Mouse (Mus musculus) spleen, embryonic (tissue): Measurements from ENCODE around the gene Clic5.

Experiments used
- CTCF ChIA-PET: fragments of 350-600 bp; sonication (Branson Sonifier 250); formaldehyde crosslinking; loops from one replicate; lab custom pipeline; 2022; lab: Charles Lee

The Clic5 gene

GRCm38 (mm10) chr17:44261594-44262202 is 73.3 kb downstream of the Clic5 start:
- CTCF ChIA-PET: no interaction called here

DNA sequence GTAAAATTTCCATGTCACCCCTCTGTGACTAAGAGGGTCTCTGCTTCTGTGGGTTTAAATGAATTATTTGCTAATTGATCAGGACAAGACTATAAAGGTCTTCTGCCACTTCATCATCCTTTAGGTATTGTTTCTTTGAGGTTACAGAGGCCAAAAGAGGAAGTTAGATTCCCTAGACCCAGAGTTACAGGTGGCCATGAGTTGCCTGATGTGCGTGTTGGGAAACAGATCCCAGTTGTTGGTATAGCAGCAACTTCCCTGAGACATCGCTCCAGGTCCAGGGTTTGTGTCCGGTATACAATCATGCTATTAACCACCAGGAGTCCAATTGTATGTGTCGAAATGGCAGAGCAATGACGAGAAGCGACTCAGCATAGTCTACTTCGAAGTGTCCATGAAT is 81.7 kb downstream of the Clic5 start:
- CTCF ChIA-PET: no interaction called here

- CTCF ChIA-PET: interaction anchor here (0.6 kb wide), 1 partner anchor 12 kb away, joined by 3 read pairs; no protein-coding TSS in a partner anchor
Observed at GRCm38 (mm10) chr17:44271426-44271825, 83.0 kb downstream of the Clic5 start.

- CTCF ChIA-PET: no interaction called here
Observed at GRCm38 (mm10) chr17:44274804-44275203, 86.4 kb downstream of the Clic5 start.

DNA sequence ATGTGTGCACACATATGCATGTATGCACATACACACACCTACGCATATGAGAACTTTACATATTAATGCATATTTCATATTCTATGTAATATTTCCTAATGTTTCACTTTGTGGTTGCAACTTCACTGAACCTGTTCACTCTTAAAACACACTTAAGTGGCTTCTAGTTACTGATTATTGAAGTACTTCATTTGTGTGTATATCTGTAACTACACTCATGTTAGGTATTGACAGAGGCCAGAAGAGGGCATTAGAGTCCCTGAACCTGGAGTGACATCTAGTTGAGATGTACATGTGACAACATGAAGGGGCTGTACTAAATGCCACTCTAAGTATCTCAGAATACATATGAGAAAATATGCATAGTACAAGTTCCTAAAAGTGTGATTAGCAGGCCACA is 99.9 kb downstream of the Clic5 start:
- CTCF ChIA-PET: no interaction called here

DNA sequence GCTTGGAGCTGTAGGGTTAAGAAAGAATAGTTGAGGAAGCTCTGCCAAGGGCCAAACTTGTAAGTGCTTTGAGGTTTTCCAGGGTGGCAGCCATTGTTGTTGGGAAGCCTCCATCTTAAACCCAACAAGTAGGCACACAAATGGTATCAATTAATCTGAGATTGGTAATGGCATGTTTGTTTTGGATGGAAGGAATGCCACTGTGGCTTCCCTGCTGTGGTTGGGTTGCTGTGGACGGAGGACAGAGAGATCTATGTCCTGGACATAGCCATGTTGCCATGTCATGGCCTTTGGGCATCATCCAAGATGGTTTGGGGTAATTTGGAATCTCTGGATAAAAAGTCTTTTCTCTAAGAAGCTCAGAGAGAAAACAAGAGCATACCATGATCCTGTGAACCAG is 108.8 kb downstream of the Clic5 start:
- CTCF ChIA-PET: no interaction called here

- CTCF ChIA-PET: no interaction called here
Observed at GRCm38 (mm10) chr17:44300236-44300635, 111.9 kb downstream of the Clic5 start.

DNA sequence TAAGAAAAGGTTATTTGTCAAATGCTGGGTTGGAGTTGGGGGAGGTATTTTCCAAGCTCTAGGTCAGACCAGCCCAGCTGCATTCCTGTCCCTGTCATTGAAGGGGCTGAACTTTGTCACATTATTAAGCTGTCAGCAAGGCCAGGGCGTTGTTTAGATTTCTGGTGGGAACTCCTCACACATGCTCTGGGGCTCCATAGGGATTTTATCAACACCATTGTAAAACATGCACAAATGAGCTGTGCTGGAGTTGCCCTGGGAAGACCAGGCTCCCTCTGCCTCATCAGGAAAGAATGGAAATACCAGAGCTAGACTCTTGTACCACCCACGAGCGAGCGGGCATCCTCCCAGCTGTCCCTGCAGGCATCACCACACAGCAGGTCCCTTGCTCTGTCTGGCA is 112.3 kb downstream of the Clic5 start:
- CTCF ChIA-PET: no interaction called here

- CTCF ChIA-PET: no interaction called here
Observed at GRCm38 (mm10) chr17:44301224-44301811, 112.9 kb downstream of the Clic5 start.

- CTCF ChIA-PET: no interaction called here
Observed at GRCm38 (mm10) chr17:44304076-44304475, 115.7 kb downstream of the Clic5 start.

DNA sequence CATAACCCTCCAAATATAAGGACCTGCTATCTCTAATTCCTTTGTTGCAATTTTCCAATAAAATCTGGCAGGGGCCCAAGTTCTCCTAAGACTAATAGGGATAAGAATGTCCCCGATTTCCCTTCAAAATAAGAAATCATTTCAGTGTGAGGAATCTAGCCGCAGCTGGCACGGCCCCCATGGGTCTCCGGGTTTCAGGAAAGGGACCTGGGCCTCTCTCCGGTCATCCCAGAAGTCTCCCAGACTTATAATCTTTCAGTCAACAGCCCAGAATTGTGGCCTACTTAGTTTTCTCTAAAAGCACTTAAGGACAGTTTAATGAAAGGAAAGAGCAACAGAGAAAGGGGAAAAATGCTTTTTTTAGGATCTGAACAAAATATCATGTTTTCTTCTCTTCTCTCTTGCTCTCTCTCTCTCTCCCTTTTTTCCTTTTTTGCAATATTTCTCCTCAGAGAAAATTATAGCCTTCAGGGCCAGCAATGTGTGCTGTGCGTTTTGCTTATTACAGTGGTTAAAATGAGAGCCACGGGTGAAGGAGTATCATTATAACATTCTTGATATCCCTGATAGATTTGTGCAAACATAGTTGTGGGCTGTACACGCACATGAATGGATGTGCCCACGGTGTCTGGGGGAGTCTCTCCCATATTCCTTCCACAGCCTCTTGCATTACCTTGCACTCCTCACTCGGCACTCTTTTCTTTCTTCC is 121.7 kb downstream of the Clic5 start:
- CTCF ChIA-PET: no interaction called here

DNA sequence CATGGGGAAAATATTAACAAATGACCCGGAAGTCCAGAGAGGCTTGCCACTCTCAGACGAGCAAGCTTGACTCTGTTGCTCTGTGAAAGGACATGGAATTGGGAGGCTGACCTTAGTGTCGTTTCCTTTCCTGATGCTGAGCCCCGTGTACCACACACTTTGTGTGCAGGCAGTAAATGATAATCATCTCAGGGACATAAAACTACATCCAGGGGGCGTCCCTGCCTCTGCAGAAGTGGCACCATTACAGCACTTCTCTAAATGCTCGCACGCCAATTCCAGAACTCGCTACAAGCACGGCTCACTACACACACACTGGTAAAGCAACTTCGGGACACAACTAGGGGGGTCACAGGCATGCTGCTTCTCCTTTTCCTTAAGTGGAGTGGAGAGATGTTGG is 136.9 kb downstream of the Clic5 start:
- CTCF ChIA-PET: no interaction called here

DNA sequence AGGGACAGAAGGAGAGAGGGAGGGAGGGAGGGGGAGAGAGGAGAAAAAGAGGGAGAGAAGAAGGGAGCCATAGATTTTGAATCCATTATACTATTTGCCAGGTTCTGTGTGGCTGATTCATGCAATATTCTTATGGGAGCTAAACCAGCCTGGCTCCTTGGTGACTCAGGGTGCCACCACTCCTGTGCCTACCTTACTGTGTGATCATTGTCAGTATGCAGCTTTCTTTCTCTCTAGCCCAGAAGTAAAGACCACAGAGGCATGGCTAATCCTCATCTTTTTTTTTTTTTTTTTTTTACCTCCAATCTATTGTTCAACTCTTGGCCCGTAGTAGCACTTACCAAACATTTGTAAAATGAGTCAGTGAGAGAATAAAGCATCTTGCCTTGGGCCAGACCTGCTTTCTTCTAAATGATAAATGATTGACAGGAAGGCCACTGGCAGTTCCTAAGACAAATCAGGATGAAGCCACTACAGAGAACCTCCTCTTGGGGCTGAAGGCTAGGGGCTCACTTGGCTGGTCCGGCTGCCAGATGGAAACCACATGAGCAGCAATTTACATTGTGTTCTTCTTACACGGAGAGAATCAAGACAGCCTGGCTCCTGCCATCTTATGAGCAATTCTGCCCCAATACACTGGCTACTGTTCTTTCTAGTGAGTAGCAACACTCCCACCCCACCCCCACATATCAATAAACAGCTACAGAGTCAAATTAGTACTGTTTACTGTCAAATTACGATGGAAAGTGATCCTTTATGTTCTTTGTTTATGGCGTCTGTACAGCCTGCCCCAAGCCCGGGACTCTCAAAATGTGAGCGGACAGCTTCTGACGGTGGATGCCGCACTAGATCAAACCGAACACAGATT is 139.1 kb downstream of the Clic5 start:
- CTCF ChIA-PET: no interaction called here

- CTCF ChIA-PET: no interaction called here
Observed at GRCm38 (mm10) chr17:44328147-44328482, 139.7 kb downstream of the Clic5 start.
